Mouse (Mus musculus): ENCODE measurements around the gene Abhd15. TPM values are rescaled to one million over a fixed set of nuclear protein-coding genes. Genes with fewer than 3 reads are reported as not detected.

Abhd15 gene
- polyA plus RNA-seq (2012; rRNA removed): 2.2 and 2.5 TPM in 2 replicates

GRCm38 (mm10) chr11:77514832-77515636 lies at the start of gene Abhd15:
Abhd15 (plus strand) TSS chr11:77515121.

GRCm38 (mm10) chr11:77489591-77490235 lies 25.2 kb upstream of the Abhd15 start, which contains the start of gene Ankrd13b:
Ankrd13b (minus strand) TSS chr11:77489678.

GRCm38 (mm10) chr11:77493512-77494343 lies 21.2 kb upstream of the Abhd15 start, which contains the start of gene Git1:
Git1 (plus strand) TSS chr11:77493562.

GRCm38 (mm10) chr11:77515637-77516552 lies 974 bp downstream of the Abhd15 start, which contains the start of gene Trp53i13:
Trp53i13 (minus strand) TSS chr11:77515980.

GRCm38 (mm10) chr11:77519043-77519442 lies 4.1 kb downstream of the Abhd15 start, which contains the start of gene Gm10392:
Gm10392 (minus strand) TSS chr11:77519198.

Other genes with a start within 250 kb of the Abhd15 start
- 1.3 and 1.6 TPM in 2 replicates for gene Coro6, start 52.7 kb upstream of the Abhd15 start, polyA plus RNA-seq (2012; rRNA removed)
- gene Ankrd13b, start 25.4 kb upstream of the Abhd15 start, polyA plus RNA-seq (2012; rRNA removed): 36.9 and 37.0 TPM in 2 replicates
- 84.9 and 92.0 TPM in 2 replicates for gene Git1, start 21.6 kb upstream of the Abhd15 start, polyA plus RNA-seq (2012; rRNA removed)
- gene Trp53i13, start 859 bp downstream of the Abhd15 start, polyA plus RNA-seq (2012; rRNA removed): 24.3 and 28.4 TPM in 2 replicates
- gene Gm10392, start 4.1 kb downstream of the Abhd15 start, polyA plus RNA-seq (2012; rRNA removed): not detected in 2 replicates
- gene Taok1, start 92.7 kb downstream of the Abhd15 start, polyA plus RNA-seq (2012; rRNA removed): 2.3 and 2.4 TPM in 2 replicates
- 10.1 and 12.6 TPM in 2 replicates for gene Nufip2, start 171.0 kb downstream of the Abhd15 start, polyA plus RNA-seq (2012; rRNA removed)
- not detected in 2 replicates for gene Cryba1, start 210.2 kb downstream of the Abhd15 start, polyA plus RNA-seq (2012; rRNA removed)
- 109 and 119 TPM in 2 replicates for gene Myo18a, start 248.1 kb downstream of the Abhd15 start, polyA plus RNA-seq (2012; rRNA removed)

Measured in colon, adult 2 months (tissue).